Mouse (Mus musculus): ENCODE measurements around the gene Tenm3. TPM values are rescaled to one million over a fixed set of nuclear protein-coding genes. Genes with fewer than 3 reads are reported as not detected.

Gene Tenm3
- polyA plus RNA-seq, 1 experiment from 2014 or later, result 43.7 TPM

DNA sequence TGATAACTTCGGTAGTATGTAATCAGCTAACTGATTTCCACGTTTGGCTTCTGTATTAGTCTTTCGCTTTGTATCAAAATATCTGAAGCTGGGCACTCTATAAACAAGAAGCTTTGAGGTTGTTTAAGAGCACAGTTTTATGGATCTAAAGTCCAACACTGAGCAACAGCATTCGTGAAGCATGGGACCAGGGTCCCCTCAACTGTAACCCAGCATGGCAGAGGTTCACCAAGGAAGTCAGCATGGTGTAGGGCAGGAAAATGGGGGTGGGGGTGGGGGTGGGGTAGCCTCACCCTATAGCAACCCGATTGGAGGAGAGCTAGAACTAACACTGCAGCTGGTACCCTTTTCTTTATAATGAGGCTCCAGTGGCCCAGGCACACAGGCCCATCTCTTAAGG is 206.8 kb downstream of the Tenm3 start:
- Histone ChIP-seq H3K36me3 (replicated peaks; ENCODE audit: control insufficient read depth, insufficient read depth) (no peaks in the 10 kb centered on the region), H3K4me3 (replicated peaks; ENCODE audit: low read length) (no peak overlapping the region), H3K27me3 (ENCODE audit: control insufficient read depth, insufficient read depth, low read length) (no peaks in the 10 kb centered on the region), H3K4me1 (replicated peaks; ENCODE audit: control insufficient read depth, insufficient read depth, low read length) (no peaks in the 10 kb centered on the region), H3K4me2 (replicated peaks) (no peak overlapping the region), H3K27ac (no peak overlapping the region), H3K9ac (no peak overlapping the region), H3K9me3 (ENCODE audit: control insufficient read depth, low read length) (no peaks in the 10 kb centered on the region)
- WGBS, result 88% methylated on average over 5 of the region's 5 CpGs
- ATAC-seq (ENCODE audit: low FRiP score) (no peak), DNase-seq (ENCODE audit: low spot score) (no peak)

DNA sequence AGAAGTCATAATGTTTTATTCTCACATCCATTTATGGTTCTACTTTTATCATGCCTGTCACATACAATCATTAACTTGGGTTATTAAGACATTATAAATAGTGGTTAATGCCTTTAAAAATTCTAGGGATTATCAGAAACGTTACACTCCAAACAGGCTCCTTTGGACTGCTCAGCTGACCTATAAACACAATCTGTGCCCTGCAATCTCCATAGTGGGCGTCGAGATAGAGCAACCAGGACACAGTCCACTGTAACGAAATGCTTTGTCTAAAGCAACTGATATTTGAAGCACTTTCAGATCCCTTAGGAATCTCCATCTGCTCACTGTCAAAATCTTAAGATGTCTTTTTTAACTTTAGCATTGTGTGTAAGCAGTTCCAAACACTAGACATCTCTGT is 207.9 kb downstream of the Tenm3 start:
- DNase-seq (ENCODE audit: low spot score) (no peak), ATAC-seq (ENCODE audit: low FRiP score) (no peak)
- 71% methylated on average over 4 of the region's 4 CpGs for WGBS
- Histone ChIP-seq H3K27me3 (ENCODE audit: control insufficient read depth, insufficient read depth, low read length) (no peaks in the 10 kb centered on the region), H3K4me2 (replicated peaks) (no peak overlapping the region), H3K9me3 (ENCODE audit: control insufficient read depth, low read length) (no peaks in the 10 kb centered on the region), H3K9ac (no peak overlapping the region), H3K4me1 (replicated peaks; ENCODE audit: control insufficient read depth, insufficient read depth, low read length) (no peaks in the 10 kb centered on the region), H3K27ac (no peak overlapping the region), H3K36me3 (replicated peaks; ENCODE audit: control insufficient read depth, insufficient read depth) (no peaks in the 10 kb centered on the region), H3K4me3 (replicated peaks; ENCODE audit: low read length) (no peak overlapping the region)

DNA sequence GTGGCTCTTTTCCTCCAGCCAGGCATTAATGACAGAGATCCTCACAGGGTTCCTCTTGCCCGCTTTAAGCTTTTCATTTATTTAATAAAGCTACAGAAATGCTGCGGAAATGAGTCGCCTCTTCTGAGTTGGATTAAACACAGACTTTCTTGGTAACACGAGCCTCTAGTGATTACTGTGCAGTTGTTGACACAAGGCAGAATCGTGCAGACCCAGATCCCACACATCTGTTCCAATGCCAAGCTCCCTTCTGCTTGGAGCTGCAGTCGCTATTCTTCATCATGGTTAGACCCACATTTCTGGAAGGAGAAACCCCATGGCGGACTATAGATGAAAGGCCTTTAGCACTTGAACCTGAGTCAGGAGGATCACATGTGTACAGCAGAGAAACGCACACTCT is 210.3 kb downstream of the Tenm3 start:
- Histone ChIP-seq H3K9me3 (ENCODE audit: control insufficient read depth, low read length) (no peaks in the 10 kb centered on the region), H3K4me2 (replicated peaks) (no peak overlapping the region), H3K4me1 (replicated peaks; ENCODE audit: control insufficient read depth, insufficient read depth, low read length) (no peaks in the 10 kb centered on the region), H3K9ac (no peak overlapping the region), H3K4me3 (replicated peaks; ENCODE audit: low read length) (no peak overlapping the region), H3K27me3 (ENCODE audit: control insufficient read depth, insufficient read depth, low read length) (no peaks in the 10 kb centered on the region), H3K27ac (no peak overlapping the region), H3K36me3 (replicated peaks; ENCODE audit: control insufficient read depth, insufficient read depth) (no peaks in the 10 kb centered on the region)
- DNase-seq (ENCODE audit: low spot score) (no peak), ATAC-seq (ENCODE audit: low FRiP score) (no peak)
- WGBS, result 85% methylated on average over 8 of the region's 8 CpGs

DNA sequence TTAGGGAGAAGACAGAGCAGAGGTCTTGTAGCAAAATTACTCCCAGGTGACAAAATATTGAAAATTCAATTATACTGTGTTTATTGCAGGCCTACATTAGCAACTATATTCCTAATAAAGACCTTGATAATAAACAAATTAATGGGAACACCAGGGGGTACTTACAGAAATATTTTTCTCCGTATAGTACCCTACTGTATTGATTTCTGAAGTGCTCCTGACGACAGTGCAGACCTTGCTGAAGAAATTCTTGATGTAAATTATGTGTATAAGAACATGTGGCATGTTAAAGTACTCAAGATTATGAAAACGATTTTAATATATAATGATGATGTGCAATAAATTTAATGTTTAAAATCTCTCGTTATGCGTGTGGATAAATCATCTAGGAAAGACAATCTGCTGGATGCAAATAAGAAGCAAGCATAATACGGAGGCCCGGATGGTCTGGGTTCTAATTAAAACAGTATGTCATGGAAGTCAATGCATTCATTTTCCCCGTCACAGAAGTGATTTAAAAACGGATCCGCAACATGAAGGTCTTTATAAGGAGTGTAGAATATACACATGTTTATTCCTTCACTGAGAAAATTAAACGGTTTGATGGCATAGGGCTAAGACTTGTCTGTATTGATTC is 221.1 kb downstream of the Tenm3 start:
- Histone ChIP-seq H3K9me3 (ENCODE audit: control insufficient read depth, low read length) (no peaks in the 10 kb centered on the region), H3K9ac (no peak overlapping the region), H3K27ac (no peak overlapping the region), H3K36me3 (replicated peaks; ENCODE audit: control insufficient read depth, insufficient read depth) (no peaks in the 10 kb centered on the region), H3K4me2 (replicated peaks) (no peak overlapping the region), H3K27me3 (ENCODE audit: control insufficient read depth, insufficient read depth, low read length) (no peaks in the 10 kb centered on the region), H3K4me1 (replicated peaks; ENCODE audit: control insufficient read depth, insufficient read depth, low read length) (no peaks in the 10 kb centered on the region), H3K4me3 (replicated peaks; ENCODE audit: low read length) (no peak overlapping the region)
- ATAC-seq (ENCODE audit: low FRiP score) (no peak), DNase-seq (ENCODE audit: low spot score) (no peak)
- WGBS, result 75% methylated on average over 11 of the region's 11 CpGs

DNA sequence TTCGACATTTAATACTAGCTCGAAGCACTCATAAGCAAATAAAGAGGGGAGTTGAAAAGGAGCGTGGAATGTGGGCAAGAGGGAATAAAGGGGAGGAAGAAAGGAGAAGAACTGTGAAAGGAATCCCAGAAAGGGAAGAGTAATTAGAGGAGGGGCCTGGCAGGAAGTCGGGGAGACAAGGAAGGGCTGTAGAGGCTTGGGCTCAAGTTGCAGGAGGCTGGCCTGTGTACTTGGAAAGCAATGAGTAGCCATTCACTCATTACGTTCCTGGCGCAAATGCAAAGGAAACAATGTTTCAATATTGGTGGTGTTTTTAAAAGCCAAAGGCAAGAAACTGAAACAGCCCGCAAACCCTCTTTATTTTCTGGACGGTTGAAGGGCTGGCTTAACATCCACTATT is 228.7 kb downstream of the Tenm3 start:
- H3K27ac ChIP-seq, result no peak overlapping the region
- H3K4me3 ChIP-seq (replicated peaks; ENCODE audit: low read length), result no peak overlapping the region
- DNase-seq (ENCODE audit: low spot score), result no peak
- H3K9me3 ChIP-seq (ENCODE audit: control insufficient read depth, low read length), result no peaks in the 10 kb centered on the region
- ATAC-seq (ENCODE audit: low FRiP score), result no peak
- H3K4me2 ChIP-seq (replicated peaks), result no peak overlapping the region
- H3K9ac ChIP-seq, result no peak overlapping the region
- H3K27me3 ChIP-seq (ENCODE audit: control insufficient read depth, insufficient read depth, low read length), result no peaks in the 10 kb centered on the region
- 0 out of 2 replicates have a peak, but pooled peaks cover 4% of the 10 kb centered on the region for H3K4me1 ChIP-seq (replicated peaks; ENCODE audit: control insufficient read depth, insufficient read depth, low read length)
- no peaks in the 10 kb centered on the region for H3K36me3 ChIP-seq (replicated peaks; ENCODE audit: control insufficient read depth, insufficient read depth)
- WGBS, result 26% methylated on average over 8 of the region's 8 CpGs

DNA sequence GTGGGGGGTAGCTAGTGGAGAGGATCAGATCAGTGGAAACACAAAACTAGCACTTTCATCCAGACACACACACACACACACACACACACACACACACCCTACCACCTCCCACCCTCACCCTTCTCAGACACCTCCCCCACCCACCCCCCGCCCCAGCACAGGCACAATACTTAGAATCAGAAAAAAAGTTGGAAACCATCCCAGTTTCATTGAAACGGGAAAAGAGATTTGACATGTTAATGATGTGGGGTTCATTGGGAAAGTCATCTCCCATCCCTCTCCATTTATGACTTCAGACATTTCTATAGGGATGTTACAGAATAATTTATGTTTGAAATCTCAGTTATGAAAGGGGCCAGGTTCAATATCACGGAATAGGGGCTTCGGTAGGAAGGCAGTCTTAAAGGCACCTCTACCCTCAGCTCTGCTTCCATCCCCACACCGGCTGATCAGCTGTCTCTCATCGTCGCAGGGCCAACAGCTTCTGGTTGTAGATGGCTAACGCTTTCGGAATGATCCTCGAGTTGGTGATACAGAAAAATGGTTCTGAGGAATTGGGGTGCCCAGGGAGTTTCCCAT is 231.7 kb downstream of the Tenm3 start:
- ATAC-seq (ENCODE audit: low FRiP score) (no peak), DNase-seq (ENCODE audit: low spot score) (no peak)

DNA sequence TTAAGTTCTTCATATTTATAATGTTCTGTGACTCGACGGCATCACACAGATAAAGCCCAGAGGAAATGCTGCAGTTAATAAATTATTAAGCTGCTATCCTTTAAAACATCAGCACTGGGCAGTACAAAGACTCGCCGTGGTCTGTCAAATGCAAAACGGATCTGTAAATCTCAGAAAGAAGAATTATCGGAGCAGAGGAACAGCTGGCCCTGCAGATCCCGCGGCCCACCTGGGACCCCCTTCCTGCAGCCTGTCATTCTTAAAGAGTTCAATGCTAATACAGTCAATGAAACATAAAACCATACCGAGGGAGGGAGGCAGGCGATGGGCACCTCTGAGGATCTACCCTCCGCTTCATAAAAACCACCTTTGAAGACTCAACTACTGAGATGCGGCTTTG is 232.6 kb downstream of the Tenm3 start:
- no peaks in the 10 kb centered on the region for H3K36me3 ChIP-seq (replicated peaks; ENCODE audit: control insufficient read depth, insufficient read depth)
- H3K9me3 ChIP-seq (ENCODE audit: control insufficient read depth, low read length), result no peaks in the 10 kb centered on the region
- DNase-seq (ENCODE audit: low spot score), result no peak
- no peak overlapping the region for H3K4me3 ChIP-seq (replicated peaks; ENCODE audit: low read length)
- H3K27ac ChIP-seq, result no peak overlapping the region
- ATAC-seq (ENCODE audit: low FRiP score), result no peak
- no peak overlapping the region for H3K4me2 ChIP-seq (replicated peaks)
- WGBS, result 32% methylated on average over 12 of the region's 12 CpGs
- H3K27me3 ChIP-seq (ENCODE audit: control insufficient read depth, insufficient read depth, low read length), result no peaks in the 10 kb centered on the region
- no peak overlapping the region for H3K9ac ChIP-seq
- H3K4me1 ChIP-seq (replicated peaks; ENCODE audit: control insufficient read depth, insufficient read depth, low read length), result 0 out of 2 replicates have a peak, but pooled peaks cover 4% of the 10 kb centered on the region

More for the DNA sequence above, 231.7 kb downstream of the Tenm3 start:
- no peaks in the 10 kb centered on the region for H3K36me3 ChIP-seq (replicated peaks; ENCODE audit: control insufficient read depth, insufficient read depth)
- no peak overlapping the region for H3K27ac ChIP-seq
- 0 out of 2 replicates have a peak, but pooled peaks cover 4% of the 10 kb centered on the region for H3K4me1 ChIP-seq (replicated peaks; ENCODE audit: control insufficient read depth, insufficient read depth, low read length)
- no peak overlapping the region for H3K9ac ChIP-seq
- H3K4me3 ChIP-seq (replicated peaks; ENCODE audit: low read length), result no peak overlapping the region
- no peaks in the 10 kb centered on the region for H3K27me3 ChIP-seq (ENCODE audit: control insufficient read depth, insufficient read depth, low read length)
- 70% methylated on average over 10 of the region's 10 CpGs for WGBS
- H3K4me2 ChIP-seq (replicated peaks), result no peak overlapping the region
- H3K9me3 ChIP-seq (ENCODE audit: control insufficient read depth, low read length), result no peaks in the 10 kb centered on the region

DNA sequence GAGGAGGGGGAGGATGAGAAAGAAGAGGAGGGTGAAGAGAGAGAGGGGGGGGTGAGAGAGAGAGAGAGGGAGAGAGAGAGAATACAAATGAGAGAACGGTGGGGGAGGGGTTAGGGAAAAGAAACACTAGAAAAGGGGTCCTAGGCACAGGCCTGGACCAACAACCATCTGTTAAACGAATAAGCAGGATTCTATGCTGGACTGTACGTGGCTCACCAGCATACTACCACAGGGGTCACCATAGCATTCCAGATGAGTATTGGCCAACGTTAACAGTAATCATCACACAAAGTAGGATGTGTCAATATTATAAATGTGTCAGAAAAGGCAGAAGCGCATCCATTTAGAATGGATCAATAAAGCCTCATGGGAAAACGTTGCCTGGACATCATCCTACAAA is 233.4 kb downstream of the Tenm3 start:
- 56% methylated on average over 6 of the region's 6 CpGs for WGBS
- DNase-seq (ENCODE audit: low spot score) (no peak), ATAC-seq (ENCODE audit: low FRiP score) (no peak)
- 0 out of 2 replicates have a peak, but pooled peaks cover 4% of the 10 kb centered on the region for H3K4me1 ChIP-seq (replicated peaks; ENCODE audit: control insufficient read depth, insufficient read depth, low read length)
- H3K27ac ChIP-seq, result no peak overlapping the region
- H3K27me3 ChIP-seq (ENCODE audit: control insufficient read depth, insufficient read depth, low read length), result no peaks in the 10 kb centered on the region
- no peaks in the 10 kb centered on the region for H3K9me3 ChIP-seq (ENCODE audit: control insufficient read depth, low read length)
- no peak overlapping the region for H3K4me2 ChIP-seq (replicated peaks)
- H3K4me3 ChIP-seq (replicated peaks; ENCODE audit: low read length), result no peak overlapping the region
- H3K9ac ChIP-seq, result no peak overlapping the region
- H3K36me3 ChIP-seq (replicated peaks; ENCODE audit: control insufficient read depth, insufficient read depth), result no peaks in the 10 kb centered on the region

DNA sequence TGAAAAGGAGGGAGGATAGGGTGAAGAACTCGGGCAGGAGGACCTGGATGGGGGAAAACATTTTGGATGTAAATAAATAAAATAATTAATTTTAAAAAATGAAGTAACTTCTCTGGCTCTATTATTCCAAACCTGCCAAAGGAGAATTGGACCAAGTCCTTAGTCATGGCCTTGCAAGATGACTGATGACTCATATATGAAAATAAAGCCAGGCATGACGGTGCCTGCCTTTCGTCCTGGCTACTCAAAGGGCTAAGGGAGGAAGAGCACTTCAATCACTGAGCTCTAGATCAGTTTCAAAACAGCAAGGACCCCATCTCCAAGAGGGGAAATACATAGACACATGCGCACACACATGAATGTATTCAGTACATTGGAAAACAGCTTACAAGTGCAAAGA is 234.1 kb downstream of the Tenm3 start:
- H3K4me3 ChIP-seq (replicated peaks; ENCODE audit: low read length), result no peak overlapping the region
- 0 out of 2 replicates have a peak, but pooled peaks cover 4% of the 10 kb centered on the region for H3K4me1 ChIP-seq (replicated peaks; ENCODE audit: control insufficient read depth, insufficient read depth, low read length)
- no peak overlapping the region for H3K4me2 ChIP-seq (replicated peaks)
- 85% methylated on average over 4 of the region's 4 CpGs for WGBS
- ATAC-seq (ENCODE audit: low FRiP score) (no peak), DNase-seq (ENCODE audit: low spot score) (no peak)
- no peaks in the 10 kb centered on the region for H3K36me3 ChIP-seq (replicated peaks; ENCODE audit: control insufficient read depth, insufficient read depth)
- no peaks in the 10 kb centered on the region for H3K27me3 ChIP-seq (ENCODE audit: control insufficient read depth, insufficient read depth, low read length)
- H3K9ac ChIP-seq, result no peak overlapping the region
- no peak overlapping the region for H3K27ac ChIP-seq
- no peaks in the 10 kb centered on the region for H3K9me3 ChIP-seq (ENCODE audit: control insufficient read depth, low read length)

Measured in hindbrain, embryonic 14.5 days (tissue).